Mouse (Mus musculus): Measurements from ENCODE around the gene Git1. TPM values are rescaled to one million over a fixed set of nuclear protein-coding genes. Genes with fewer than 3 reads are reported as not detected.

Gene Git1
- total and polyA plus RNA-seq, 3 experiments = 53.3 to 59.4 (median 54.0) TPM

DNA sequence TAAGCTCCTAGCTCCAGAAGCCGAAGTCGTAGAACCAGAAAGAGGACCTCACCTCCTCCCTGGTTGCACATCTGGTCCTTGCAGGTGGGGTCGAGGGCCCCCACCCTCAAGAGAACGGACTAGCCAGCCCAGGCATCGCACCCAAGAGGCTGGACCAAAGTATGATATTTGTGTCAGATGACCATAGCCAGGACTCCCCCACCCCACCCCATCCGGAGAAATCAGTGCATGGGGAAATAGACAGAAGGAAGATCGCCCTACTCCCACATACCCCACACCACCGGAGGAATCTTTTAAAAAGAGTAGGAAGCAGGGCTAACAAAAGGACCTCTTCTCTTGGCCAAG, 30.3 kb upstream of the Git1 start:
- Histone ChIP-seq H3K79me2 (replicated peaks; ENCODE audit: control insufficient read depth, insufficient read depth, low read length) (no peaks in the 10 kb centered on the region), H3K27me3 (ENCODE audit: control insufficient read depth, insufficient read depth, low read length) (no peaks in the 10 kb centered on the region), H3K4me3 (peak overlapping the region; percentile 75), H3K4me1 (ENCODE audit: control insufficient read depth, insufficient read depth, low read length) (peaks cover 16% of the 10 kb centered on the region), H3K36me3 (ENCODE audit: control insufficient read depth, insufficient read depth, low read length) (peaks cover 9% of the 10 kb centered on the region; the same call in 1 of the 2 replicates), H3K27ac (peak overlapping the region; percentile 98), H3K9ac (ENCODE audit: low read depth, low read length) (peak overlapping the region; percentile 97)
- no peak for DNase-seq
- WGBS = 14% methylated on average over 8 of the region's 8 CpGs
- 0 out of 2 replicates have a peak, but pooled peaks have one; percentile 44 for TF ChIP-seq POLR2A (IDR thresholded peaks at IDR 0.05; ENCODE audit: insufficient read depth, low read depth, low read length)
- TF ChIP-seq CTCF (IDR thresholded peaks at IDR 0.05) = no peak
- no peak for TF ChIP-seq EP300 (IDR thresholded peaks at IDR 0.05; ENCODE audit: insufficient read depth, low read depth, low read length)
- intact Hi-C loops (cut with DNase I) = loop anchor here (2.0 to 10.0 kb wide), 3 partner anchors 14 to 368 kb away; partner anchors contain the start of gene Ssh2

DNA sequence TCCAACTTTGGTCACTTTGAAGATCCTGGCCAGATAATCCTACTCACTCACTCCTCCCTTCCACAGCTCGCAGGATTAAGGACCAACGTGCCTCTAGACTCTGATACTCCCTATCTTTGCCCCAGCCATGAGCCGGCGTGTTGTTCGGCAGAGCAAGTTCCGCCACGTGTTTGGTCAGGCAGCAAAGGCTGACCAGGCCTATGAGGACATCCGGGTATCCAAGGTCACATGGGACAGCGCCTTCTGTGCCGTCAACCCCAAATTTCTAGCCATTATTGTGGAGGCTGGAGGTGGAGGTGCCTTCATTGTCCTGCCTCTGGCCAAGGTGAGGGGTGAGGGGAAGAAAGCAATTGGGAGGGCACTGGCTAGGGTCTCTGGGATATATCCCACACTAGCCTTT, 29.6 kb upstream of the Git1 start:
- whole genome bisulfite sequencing = 54% methylated on average over 10 of the region's 10 CpGs
- peak overlapping the region; percentile 75; the same call in 1 of the 2 replicates for H3K4me3 ChIP-seq
- peak overlapping the region; percentile 98 for H3K27ac ChIP-seq
- H3K4me1 ChIP-seq (ENCODE audit: control insufficient read depth, insufficient read depth, low read length) = peaks cover 16% of the 10 kb centered on the region
- H3K27me3 ChIP-seq (ENCODE audit: control insufficient read depth, insufficient read depth, low read length) = no peaks in the 10 kb centered on the region
- intact Hi-C loops (cut with DNase I) = loop anchor here (2.0 to 10.0 kb wide), 3 partner anchors 15 to 369 kb away; partner anchors contain the start of gene Ssh2
- peaks cover 9% of the 10 kb centered on the region; the same call in 1 of the 2 replicates for H3K36me3 ChIP-seq (ENCODE audit: control insufficient read depth, insufficient read depth, low read length)
- H3K79me2 ChIP-seq (replicated peaks; ENCODE audit: control insufficient read depth, insufficient read depth, low read length) = no peaks in the 10 kb centered on the region
- no peak for TF ChIP-seq POLR2A (IDR thresholded peaks at IDR 0.05; ENCODE audit: insufficient read depth, low read depth, low read length)
- TF ChIP-seq CTCF (IDR thresholded peaks at IDR 0.05) = no peak
- TF ChIP-seq EP300 (IDR thresholded peaks at IDR 0.05; ENCODE audit: insufficient read depth, low read depth, low read length) = no peak
- peak overlapping the region; percentile 97 for H3K9ac ChIP-seq (ENCODE audit: low read depth, low read length)
- DNase-seq = no peak

DNA sequence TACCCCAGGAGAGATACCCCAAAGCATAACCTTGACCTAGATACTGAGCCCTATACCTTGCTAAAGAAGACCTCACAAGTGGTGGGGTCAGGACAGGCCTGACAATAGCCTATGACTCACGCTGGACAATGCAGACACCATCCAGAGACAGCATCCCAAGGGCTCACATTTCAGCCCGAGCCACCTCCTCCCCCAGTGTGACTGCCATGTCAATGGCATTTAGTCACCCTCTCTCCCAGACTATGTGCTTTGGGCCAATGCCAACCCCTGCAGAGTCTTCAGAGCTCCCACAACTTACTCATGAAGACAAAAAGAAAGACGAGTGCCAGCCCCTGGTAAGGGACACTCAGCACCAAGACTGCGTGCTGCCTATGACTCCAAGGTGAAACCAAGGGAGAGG, 28.7 kb upstream of the Git1 start:
- intact Hi-C loops (cut with DNase I) = loop anchor here (5.0 to 10.0 kb wide), 2 partner anchors 247 to 370 kb away; partner anchors contain the start of gene Ssh2
- Histone ChIP-seq H3K79me2 (replicated peaks; ENCODE audit: control insufficient read depth, insufficient read depth, low read length) (no peaks in the 10 kb centered on the region), H3K36me3 (ENCODE audit: control insufficient read depth, insufficient read depth, low read length) (peaks cover 9% of the 10 kb centered on the region; the same call in 1 of the 2 replicates), H3K4me1 (ENCODE audit: control insufficient read depth, insufficient read depth, low read length) (peaks cover 16% of the 10 kb centered on the region), H3K4me3 (no peak overlapping the region), H3K27me3 (ENCODE audit: control insufficient read depth, insufficient read depth, low read length) (no peaks in the 10 kb centered on the region), H3K9ac (ENCODE audit: low read depth, low read length) (no peak overlapping the region; the same call in 1 of the 2 replicates), H3K27ac (peak overlapping the region; percentile 98)
- peak; percentile 51 to 68 for DNase-seq
- WGBS = 47% methylated on average over 4 of the region's 4 CpGs
- TF ChIP-seq EP300 (IDR thresholded peaks at IDR 0.05; ENCODE audit: insufficient read depth, low read depth, low read length) (0 out of 2 replicates have a peak, but pooled peaks have one; percentile 18), CTCF (IDR thresholded peaks at IDR 0.05) (no peak), POLR2A (IDR thresholded peaks at IDR 0.05; ENCODE audit: insufficient read depth, low read depth, low read length) (peak; percentile 39; the same call in 1 of the 2 replicates)

DNA sequence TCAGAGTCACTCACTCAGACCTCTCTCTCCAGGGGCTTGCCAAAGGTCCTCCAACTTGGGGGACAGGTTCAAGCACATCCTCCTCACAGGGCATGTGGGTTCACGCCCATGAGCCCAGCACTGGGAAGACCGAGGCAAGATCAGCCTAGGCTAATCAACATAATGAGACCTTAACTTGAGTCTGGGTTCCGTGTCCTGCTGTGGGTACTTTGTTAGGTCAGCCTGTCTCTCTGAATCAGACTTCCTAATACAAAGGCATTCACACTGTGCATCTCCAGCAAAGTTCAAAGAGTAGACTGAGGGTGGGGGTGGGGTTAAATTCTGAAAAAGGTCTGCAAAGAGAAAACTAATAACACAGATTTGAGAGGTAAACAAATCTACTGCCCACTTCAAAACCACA, 28.3 kb upstream of the Git1 start:
- Histone ChIP-seq H3K27me3 (ENCODE audit: control insufficient read depth, insufficient read depth, low read length) (no peaks in the 10 kb centered on the region), H3K4me1 (ENCODE audit: control insufficient read depth, insufficient read depth, low read length) (peaks cover 16% of the 10 kb centered on the region), H3K36me3 (ENCODE audit: control insufficient read depth, insufficient read depth, low read length) (peaks cover 9% of the 10 kb centered on the region; the same call in 1 of the 2 replicates), H3K27ac (peak overlapping the region; percentile 98), H3K79me2 (replicated peaks; ENCODE audit: control insufficient read depth, insufficient read depth, low read length) (no peaks in the 10 kb centered on the region), H3K4me3 (no peak overlapping the region), H3K9ac (ENCODE audit: low read depth, low read length) (no peak overlapping the region; the same call in 1 of the 2 replicates)
- intact Hi-C loops (cut with DNase I) = loop anchor here (10.0 kb wide), 1 partner anchor 370 kb away; no protein-coding TSS in a partner anchor
- WGBS = 79% methylated on average over 3 of the region's 3 CpGs
- no peak for DNase-seq
- TF ChIP-seq CTCF (IDR thresholded peaks at IDR 0.05) (no peak), EP300 (IDR thresholded peaks at IDR 0.05; ENCODE audit: insufficient read depth, low read depth, low read length) (no peak), POLR2A (IDR thresholded peaks at IDR 0.05; ENCODE audit: insufficient read depth, low read depth, low read length) (no peak)

DNA sequence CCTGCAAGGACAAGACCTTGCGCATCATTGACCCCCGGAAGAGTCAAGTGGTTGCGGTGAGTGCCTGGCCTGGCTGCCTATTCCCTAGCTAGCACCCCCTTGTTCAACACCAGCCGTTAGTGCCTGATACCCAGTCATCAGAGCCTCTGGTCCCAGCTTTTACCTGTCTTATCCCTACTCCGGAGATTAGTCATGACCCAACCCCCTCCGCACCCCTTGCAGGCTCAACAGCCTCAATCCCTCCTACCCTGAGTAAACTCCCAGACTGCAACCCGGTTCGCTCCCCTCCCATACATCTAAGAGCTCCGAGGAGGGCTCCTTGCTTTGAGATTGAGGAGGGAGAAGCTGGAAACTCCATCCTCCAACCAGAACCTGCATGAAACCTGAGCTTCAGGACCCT, 26.8 kb upstream of the Git1 start:
- intact Hi-C loops (cut with DNase I) = loop anchor here (2.0 to 10.0 kb wide), 3 partner anchors 32 to 372 kb away; no protein-coding TSS in a partner anchor

DNA sequence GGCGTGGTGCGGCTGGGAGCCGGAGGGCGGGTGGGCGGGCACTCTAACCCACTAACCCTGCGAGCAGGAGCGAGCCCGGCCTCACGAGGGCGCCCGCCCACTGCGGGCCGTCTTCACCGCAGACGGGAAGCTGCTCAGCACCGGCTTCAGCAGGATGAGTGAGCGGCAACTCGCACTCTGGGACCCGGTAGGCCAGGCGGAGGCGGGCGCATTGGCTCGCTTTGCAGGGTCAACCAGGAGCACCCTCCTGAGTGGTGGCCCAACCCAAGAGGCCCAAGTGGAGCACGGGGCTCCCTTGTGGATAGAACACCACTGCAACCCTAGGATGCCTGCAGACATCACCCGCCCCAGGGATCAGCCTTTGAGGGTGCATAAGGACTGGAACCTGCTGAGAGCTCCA, 26.2 kb upstream of the Git1 start:
- H3K4me1 ChIP-seq (ENCODE audit: control insufficient read depth, insufficient read depth, low read length) = peaks cover 16% of the 10 kb centered on the region
- 0 out of 2 replicates have a peak, but pooled peaks have one; percentile 14 for TF ChIP-seq POLR2A (IDR thresholded peaks at IDR 0.05; ENCODE audit: insufficient read depth, low read depth, low read length)
- no peak for TF ChIP-seq EP300 (IDR thresholded peaks at IDR 0.05; ENCODE audit: insufficient read depth, low read depth, low read length)
- peak; percentile 98 for TF ChIP-seq CTCF (IDR thresholded peaks at IDR 0.05)
- peaks cover 4% of the 10 kb centered on the region; the same call in 1 of the 2 replicates for H3K36me3 ChIP-seq (ENCODE audit: control insufficient read depth, insufficient read depth, low read length)
- H3K27me3 ChIP-seq (ENCODE audit: control insufficient read depth, insufficient read depth, low read length) = no peaks in the 10 kb centered on the region
- H3K79me2 ChIP-seq (replicated peaks; ENCODE audit: control insufficient read depth, insufficient read depth, low read length) = no peaks in the 10 kb centered on the region
- 9% methylated on average over 25 of the region's 25 CpGs for WGBS
- H3K4me3 ChIP-seq = no peak overlapping the region
- peak overlapping the region; percentile 39 for H3K9ac ChIP-seq (ENCODE audit: low read depth, low read length)
- intact Hi-C loops (cut with DNase I) = loop anchor here (2.0 to 10.0 kb wide), 3 partner anchors 32 to 372 kb away; no protein-coding TSS in a partner anchor
- peak; percentile 87 to 88 for DNase-seq
- H3K27ac ChIP-seq = peak overlapping the region; percentile 48

More for the DNA sequence above, 26.8 kb upstream of the Git1 start:
- peaks cover 4% of the 10 kb centered on the region; the same call in 1 of the 2 replicates for H3K36me3 ChIP-seq (ENCODE audit: control insufficient read depth, insufficient read depth, low read length)
- H3K4me1 ChIP-seq (ENCODE audit: control insufficient read depth, insufficient read depth, low read length) = peaks cover 16% of the 10 kb centered on the region
- DNase-seq = no peak
- no peaks in the 10 kb centered on the region for H3K27me3 ChIP-seq (ENCODE audit: control insufficient read depth, insufficient read depth, low read length)
- H3K9ac ChIP-seq (ENCODE audit: low read depth, low read length) = no peak overlapping the region
- WGBS = 60% methylated on average over 9 of the region's 9 CpGs
- H3K79me2 ChIP-seq (replicated peaks; ENCODE audit: control insufficient read depth, insufficient read depth, low read length) = no peaks in the 10 kb centered on the region
- H3K27ac ChIP-seq = peak overlapping the region; percentile 48
- no peak overlapping the region for H3K4me3 ChIP-seq
- no peak for TF ChIP-seq EP300 (IDR thresholded peaks at IDR 0.05; ENCODE audit: insufficient read depth, low read depth, low read length)
- TF ChIP-seq CTCF (IDR thresholded peaks at IDR 0.05) = no peak
- no peak for TF ChIP-seq POLR2A (IDR thresholded peaks at IDR 0.05; ENCODE audit: insufficient read depth, low read depth, low read length)
